Mouse (Mus musculus) small intestine, adult 2 months (tissue): ENCODE data around the gene Smap1.

Experiments
- CTCF ChIP-seq: fragments of 200-500 bp; IDR thresholded peaks from 2 replicates; pipeline ENCODE4 v1.5.1; 2012; ENCODE audit warnings: low read depth, mild to moderate bottlenecking, control low read depth, inconsistent platforms, low read length, moderate library complexity, mixed read lengths; ENCODE audit not compliant: insufficient replicate concordance, insufficient read length; ENCODE audit errors: extremely low read depth
- POLR2A ChIP-seq: fragments of 200-500 bp; IDR thresholded peaks from 2 replicates; pipeline ENCODE4 v1.6.1; 2012; ENCODE audit warnings: low read depth, mild to moderate bottlenecking, control low read depth, inconsistent platforms, low read length, moderate library complexity

DNA sequence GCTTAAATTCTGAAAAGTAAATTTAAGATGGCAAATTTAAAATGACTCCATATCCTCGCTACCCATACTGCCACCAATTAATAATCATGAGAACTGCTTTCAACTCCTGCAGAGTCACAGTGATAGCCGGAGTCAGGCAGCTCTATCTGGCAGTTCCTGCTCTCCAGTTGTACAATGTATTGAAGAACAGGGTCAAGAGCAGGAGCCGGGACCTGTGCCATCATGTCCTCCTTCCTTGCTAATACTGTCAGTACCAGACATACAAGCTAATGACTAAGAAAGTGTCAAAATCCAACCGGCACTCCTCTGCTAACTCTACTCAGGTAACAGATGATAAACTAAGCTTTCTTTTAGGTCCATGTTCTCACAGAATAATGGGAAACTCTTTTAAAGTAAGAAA lies 3.0 kb downstream of the Smap1 start:
- TF ChIP-seq POLR2A, result no peak
- no peak for TF ChIP-seq CTCF
